Mouse (Mus musculus) adrenal gland, adult 8-10 months (tissue): Measurements from ENCODE around the gene Ltb4r2. TPM values are rescaled to one million over a fixed set of nuclear protein-coding genes. Genes with fewer than 3 reads are reported as not detected.
A peak's percentile ranks its signal among the peaks of the same experiment; 100 is the strongest.

Experiments used
- DNase-seq: peaks from one replicate; pipeline ENCODE4 v3.0.0; 2022
- total RNA-seq, 4 experiments: library from RNA; stranded (reverse); gene quantifications; 2 replicates each; pipeline ENCODE4 v1.2.4; 2022

Ltb4r2 gene
- under 1 TPM in 1 of 4 experiments, not detected in 3; 0.17 TPM for total RNA-seq

- DNase-seq = no peak
These were observed at the start of gene Ltb4r2 for GRCm38 (mm10) chr14:55761163-55761562. Ltb4r2 (plus strand) TSS chr14:55761428.

GRCm38 (mm10) chr14:55711786-55712185 is 49.4 kb upstream of the Ltb4r2 start:
- no peak for DNase-seq

DNA sequence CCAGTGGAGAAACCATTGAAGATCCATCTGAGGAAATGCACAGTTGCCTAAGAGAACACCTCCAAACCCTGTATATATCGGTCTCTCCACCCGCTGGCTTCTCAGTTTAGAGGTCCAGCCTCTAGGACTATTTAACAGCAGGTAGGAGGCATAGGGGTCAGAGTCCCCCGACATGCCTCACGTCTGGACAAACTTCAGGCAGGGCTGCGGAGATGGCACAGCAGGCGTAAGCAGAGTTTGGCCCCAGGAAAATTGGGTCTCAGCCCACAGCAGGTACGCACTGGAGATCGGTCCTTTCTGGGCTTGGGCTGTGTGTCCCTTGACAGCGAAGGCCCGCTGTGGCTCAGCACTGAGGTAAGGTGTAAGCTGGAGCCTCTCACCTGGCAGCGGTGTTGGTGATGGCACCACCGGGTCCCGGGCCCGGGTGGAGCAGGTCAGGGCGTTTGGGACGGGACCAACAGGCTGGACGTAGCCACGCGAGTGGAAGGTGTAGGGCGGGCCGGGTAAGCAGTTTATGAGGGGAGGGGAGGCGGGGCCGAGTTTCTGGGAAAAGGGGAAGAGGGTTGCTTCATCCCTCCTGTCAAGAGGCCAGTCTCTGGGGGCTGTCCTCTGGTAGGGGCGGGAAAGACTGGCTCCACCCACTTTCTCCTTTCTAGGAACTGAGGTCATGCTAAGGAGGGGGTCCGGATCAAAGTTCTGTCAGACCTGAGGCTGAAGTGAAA is 48.1 kb upstream of the Ltb4r2 start:
- DNase-seq = no peak

GRCm38 (mm10) chr14:55713729-55714122 is 47.5 kb upstream of the Ltb4r2 start, which contains the start of gene Tgm1:
Tgm1 (minus strand) TSS chr14:55713926.
- no peak for DNase-seq

- DNase-seq = no peak
These were observed 46.3 kb upstream of the Ltb4r2 start for GRCm38 (mm10) chr14:55714893-55715292.

DNA sequence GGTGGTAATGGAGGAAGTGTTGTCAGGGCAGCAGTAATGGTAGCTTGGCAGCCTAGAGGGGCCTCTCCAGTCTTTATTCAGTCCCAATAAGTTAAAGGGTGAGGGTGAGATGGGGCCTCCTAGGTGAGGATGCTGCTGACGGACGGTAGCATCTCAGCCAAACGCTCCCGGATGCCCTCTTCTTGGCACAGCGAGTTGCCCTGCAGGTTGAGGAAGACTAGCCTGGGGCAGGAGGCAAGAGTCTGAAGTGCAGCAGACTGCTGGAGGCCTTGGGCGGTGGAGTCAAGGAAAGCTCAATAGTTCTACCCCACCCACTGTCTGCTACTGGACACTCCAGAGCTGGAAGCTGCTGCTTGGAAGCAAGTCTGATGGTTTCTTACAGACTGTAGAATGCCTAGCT is 45.0 kb upstream of the Ltb4r2 start:
- no peak for DNase-seq

GRCm38 (mm10) chr14:55716884-55717283 is 44.3 kb upstream of the Ltb4r2 start:
- no peak for DNase-seq

DNA sequence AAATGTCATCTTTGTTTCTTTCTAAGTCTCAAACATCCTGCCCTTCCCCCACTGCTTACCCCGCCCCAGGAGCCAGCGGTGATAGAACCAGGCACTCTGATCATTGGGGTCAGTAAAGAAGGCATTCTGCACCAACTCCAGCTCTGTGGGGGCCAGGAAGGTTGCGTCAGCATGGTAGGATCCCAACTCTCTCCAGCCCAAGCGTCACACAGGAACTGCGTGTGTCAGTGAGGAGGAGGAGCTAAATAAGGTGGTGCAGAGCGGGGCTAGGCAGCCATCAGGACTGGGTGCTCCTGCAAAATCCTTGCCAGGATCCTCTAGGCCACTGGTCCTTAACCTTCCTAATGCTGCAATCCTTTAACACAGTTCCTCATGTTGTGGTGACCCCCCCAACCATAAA is 41.5 kb upstream of the Ltb4r2 start:
- DNase-seq = no peak

DNA sequence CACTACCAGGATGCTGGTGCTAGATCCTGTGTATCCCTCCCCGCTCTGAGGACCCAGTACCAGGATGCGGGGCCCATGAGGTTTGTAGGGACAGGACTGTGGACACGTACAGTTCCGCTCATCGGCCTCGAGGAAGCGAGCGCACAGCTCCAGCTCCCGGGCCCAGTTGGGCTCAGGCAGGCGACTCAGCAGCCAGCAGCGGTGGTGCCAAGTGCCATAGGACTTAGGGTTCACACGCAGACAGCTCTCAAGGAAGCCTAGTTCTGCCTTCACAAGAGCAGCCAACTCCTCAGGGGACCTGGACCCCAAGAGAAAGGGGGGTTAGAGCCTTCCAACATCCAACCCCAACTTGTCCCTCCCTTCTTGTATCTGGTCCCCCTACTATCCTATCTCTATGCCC is 40.6 kb upstream of the Ltb4r2 start:
- DNase-seq = no peak

GRCm38 (mm10) chr14:55721076-55721475 is 40.2 kb upstream of the Ltb4r2 start:
- no peak for DNase-seq

- peak; percentile 84 for DNase-seq
These were observed 39.4 kb upstream of the Ltb4r2 start, which contains the start of gene Rabggta for GRCm38 (mm10) chr14:55721700-55722437. Rabggta (minus strand) TSS chr14:55722263.

GRCm38 (mm10) chr14:55722438-55722945 is 38.7 kb upstream of the Ltb4r2 start:
- no peak for DNase-seq

DNA sequence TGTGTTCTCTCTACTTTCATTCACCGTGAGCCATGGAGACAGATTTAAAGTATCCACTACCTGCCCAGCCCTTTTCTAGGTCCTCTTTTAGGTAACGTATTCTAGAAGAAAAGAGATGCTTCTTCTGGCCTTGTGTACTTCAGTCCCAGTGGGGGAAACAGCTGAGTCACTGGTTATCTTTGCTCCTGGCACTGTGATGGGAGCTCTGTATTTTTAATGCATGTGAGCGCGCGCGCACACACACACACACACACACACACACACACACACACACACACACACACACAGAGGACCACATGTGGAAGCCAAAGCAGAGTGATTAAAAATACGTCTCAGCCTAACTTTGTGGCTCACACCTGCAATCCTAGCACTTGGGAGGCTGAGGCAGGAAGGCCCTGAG is 37.8 kb upstream of the Ltb4r2 start:
- no peak for DNase-seq

GRCm38 (mm10) chr14:55724411-55724871 is 36.8 kb upstream of the Ltb4r2 start:
- DNase-seq = peak; percentile 46

DNA sequence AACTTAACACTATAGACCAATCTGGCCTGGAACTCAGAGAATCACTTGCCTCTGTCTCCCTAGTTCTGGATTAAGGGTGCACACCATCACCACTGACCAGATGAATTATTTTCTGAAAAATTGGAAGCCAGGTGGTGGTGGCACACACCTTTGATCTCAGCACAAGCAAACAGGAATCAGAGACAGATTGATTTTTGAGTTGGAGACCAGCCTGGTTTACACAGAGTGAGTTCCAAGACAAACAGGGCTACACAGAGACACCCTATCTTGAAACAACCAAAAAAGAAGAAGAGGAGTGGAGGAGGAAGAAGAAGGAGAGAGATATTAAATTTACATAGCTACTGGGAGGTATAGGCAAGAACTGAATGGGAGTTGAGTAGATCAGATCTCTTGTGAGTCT is 35.0 kb upstream of the Ltb4r2 start:
- no peak for DNase-seq

- DNase-seq = no peak
These were observed 33.1 kb upstream of the Ltb4r2 start for GRCm38 (mm10) chr14:55727889-55728685.

DNA sequence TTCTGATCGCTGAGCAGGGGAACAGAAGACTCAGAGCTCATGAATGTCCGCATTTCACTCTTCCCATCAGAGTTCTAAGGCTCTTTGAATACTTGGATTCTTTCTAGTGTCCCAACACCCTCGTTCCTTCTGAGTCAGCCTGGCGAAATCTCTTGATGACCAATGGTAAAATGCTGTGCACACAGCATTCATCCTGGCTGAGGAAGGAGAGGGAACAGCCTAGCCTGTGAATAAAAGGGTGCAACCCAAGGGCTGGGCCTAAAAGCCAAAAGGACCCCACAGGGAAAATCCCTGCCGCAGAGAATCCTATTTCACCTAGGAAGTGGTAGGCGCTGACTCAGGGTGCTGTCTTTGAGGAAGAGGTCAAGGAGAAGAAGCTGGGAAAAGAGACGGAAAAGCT is 31.1 kb upstream of the Ltb4r2 start:
- no peak for DNase-seq

- DNase-seq = no peak
These were observed 30.6 kb upstream of the Ltb4r2 start for GRCm38 (mm10) chr14:55730531-55731032.

- no peak for DNase-seq
These were observed 27.3 kb upstream of the Ltb4r2 start for GRCm38 (mm10) chr14:55733889-55734288.

- no peak for DNase-seq
These were observed 26.4 kb upstream of the Ltb4r2 start for GRCm38 (mm10) chr14:55734869-55735268.

DNA sequence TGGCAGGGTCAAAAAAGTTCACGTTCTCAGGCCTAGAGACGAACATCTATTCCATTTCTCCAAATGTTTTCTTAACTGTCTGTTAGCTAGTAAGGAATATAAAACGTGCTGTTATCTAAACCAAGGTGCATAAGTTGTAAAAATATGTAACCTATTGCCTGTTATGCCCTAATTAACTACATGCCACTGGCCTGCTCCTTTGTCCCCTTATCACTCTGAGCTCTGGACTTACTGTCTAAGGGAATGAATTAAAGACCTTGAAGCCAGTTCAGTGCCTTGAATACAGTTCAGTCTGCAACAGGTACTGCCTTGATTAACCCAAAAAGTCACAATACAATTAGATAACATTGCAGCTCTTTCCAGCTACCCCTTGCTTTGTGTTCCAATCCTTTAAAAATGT is 25.9 kb upstream of the Ltb4r2 start:
- no peak for DNase-seq

- DNase-seq = no peak
These were observed 25.5 kb upstream of the Ltb4r2 start for GRCm38 (mm10) chr14:55735758-55736157.
